Mouse (Mus musculus) myocyte (in vitro differentiated cells): ENCODE data around the gene Tmem100. TPM values are rescaled to one million over a fixed set of nuclear protein-coding genes. Genes with fewer than 3 reads are reported as not detected.
A peak's percentile ranks its signal among the peaks of the same experiment; 100 is the strongest.

Experiments
- H3K27me3 ChIP-seq: one replicate; pipeline ENCODE4 v1.6.1; 2011; ENCODE audit not compliant: control insufficient read depth, insufficient read depth, insufficient read length
- H3K36me3 ChIP-seq: one replicate; pipeline ENCODE4 v1.6.1; 2011; ENCODE audit not compliant: control insufficient read depth, insufficient read depth
- H3K4me2 ChIP-seq: one replicate; pipeline ENCODE4 v1.6.1; 2011; ENCODE audit warnings: low read depth, control low read depth
- H3K4me3 ChIP-seq: one replicate; pipeline ENCODE4 v1.5.1; 2011; ENCODE audit warnings: mild to moderate bottlenecking, control low read depth, moderate library complexity
- H3K79me2 ChIP-seq: one replicate; pipeline ENCODE4 v1.6.1; 2011; ENCODE audit not compliant: control insufficient read depth, insufficient read depth
- H3ac ChIP-seq: one replicate; pipeline ENCODE4 v1.6.1; 2011; ENCODE audit not compliant: control insufficient read depth, insufficient read length
- CEBPB ChIP-seq: IDR thresholded peaks from 2 replicates; pipeline ENCODE4 v1.6.1; 2011; ENCODE audit warnings: mild to moderate bottlenecking, moderate library complexity; ENCODE audit not compliant: poor library complexity, insufficient read depth, severe bottlenecking
- E2F4 ChIP-seq: IDR thresholded peaks from one replicate; pipeline ENCODE4 v1.6.1; 2011; ENCODE audit warnings: mild to moderate bottlenecking, control low read depth, moderate library complexity; ENCODE audit not compliant: insufficient read depth
- MAX ChIP-seq: IDR thresholded peaks from one replicate; pipeline ENCODE4 v1.6.1; 2011; ENCODE audit warnings: low read depth, mild to moderate bottlenecking, control low read depth
- MYOD1 ChIP-seq, 3 experiments: IDR thresholded peaks; one replicate each; pipeline ENCODE4 v1.6.1; 2011; ENCODE audit warnings: control low read depth in 2 of 3, low read depth in 2 of 3, mild to moderate bottlenecking in 2 of 3, moderate library complexity in 1 of 3; ENCODE audit not compliant: insufficient read length in 2 of 3, control insufficient read depth in 1 of 3
- MYOG ChIP-seq, 3 experiments: IDR thresholded peaks; one replicate each; pipeline ENCODE4 v1.6.1; 2011; ENCODE audit warnings: control low read depth in 2 of 3, low read depth in 2 of 3, mild to moderate bottlenecking in 2 of 3; ENCODE audit not compliant: insufficient read length in 2 of 3, control insufficient read depth in 1 of 3, insufficient read depth in 1 of 3
- POLR2A ChIP-seq: IDR thresholded peaks from one replicate; pipeline ENCODE4 v1.6.1; 2011; ENCODE audit warnings: low read depth, mild to moderate bottlenecking, control low read depth, moderate library complexity; ENCODE audit not compliant: insufficient read length
- POLR2AphosphoS2 ChIP-seq: IDR thresholded peaks from one replicate; pipeline ENCODE4 v1.6.1; 2011; ENCODE audit warnings: low read depth, control low read depth; ENCODE audit not compliant: insufficient read length
- REST ChIP-seq: IDR thresholded peaks from one replicate; pipeline ENCODE4 v1.6.1; 2011; ENCODE audit warnings: mild to moderate bottlenecking, control low read depth, moderate library complexity; ENCODE audit not compliant: insufficient read depth, insufficient read length
- SRF ChIP-seq: IDR thresholded peaks from one replicate; pipeline ENCODE4 v1.6.1; 2011; ENCODE audit warnings: low read depth; ENCODE audit not compliant: control insufficient read depth, insufficient read length
- TCF12 ChIP-seq: IDR thresholded peaks from one replicate; pipeline ENCODE4 v1.6.1; 2011; ENCODE audit warnings: mild to moderate bottlenecking, control low read depth; ENCODE audit not compliant: poor library complexity, insufficient read depth, severe bottlenecking
- TCF3 ChIP-seq: IDR thresholded peaks from one replicate; pipeline ENCODE4 v1.6.1; 2011; ENCODE audit warnings: low read depth, control low read depth; ENCODE audit not compliant: insufficient read length
- USF1 ChIP-seq: IDR thresholded peaks from one replicate; pipeline ENCODE4 v1.6.1; 2011; ENCODE audit warnings: low read depth, mild to moderate bottlenecking, control low read depth, moderate library complexity
- polyA plus RNA-seq: library from polyadenylated mRNA; unstranded; fragments of >200 nt; fragmentation: generic; extraction: Trizol; gene quantifications from one replicate; pipeline ENCODE4 v1.2.1, GENCODE M21; 2012; ENCODE audit warnings: missing spikeins

Tmem100 gene
- polyA plus RNA-seq, 1 experiment: not detected

- Histone ChIP-seq H3ac (no peak overlapping the region), H3K36me3 (no peaks in the 10 kb centered on the region), H3K27me3 (no peaks in the 10 kb centered on the region), H3K4me2 (peak overlapping the region; percentile 18), H3K4me3 (no peak overlapping the region), H3K79me2 (no peaks in the 10 kb centered on the region)
- TF ChIP-seq USF1: no peak
- TF ChIP-seq TCF3: no peak
- TF ChIP-seq POLR2AphosphoS2: no peak
- no peak for TF ChIP-seq MYOG (IDR thresholded peaks at IDR 0.05; ENCODE audit: control insufficient read depth in 1 of 3, insufficient read depth in 1 of 3, insufficient read length in 2 of 3, low read depth in 2 of 3)
- TF ChIP-seq E2F4: no peak
- no peak for TF ChIP-seq MYOD1 (IDR thresholded peaks at IDR 0.05; ENCODE audit: control insufficient read depth in 1 of 3, insufficient read length in 2 of 3, low read depth in 2 of 3)
- no peak for TF ChIP-seq SRF
- no peak for TF ChIP-seq MAX
- no peak for TF ChIP-seq CEBPB
- TF ChIP-seq REST: no peak
- TF ChIP-seq TCF12: no peak
- no peak for TF ChIP-seq POLR2A
Measured at GRCm38 (mm10) chr11:90033442-90033841, 3.3 kb downstream of the Tmem100 start.

GRCm38 (mm10) chr11:90034646-90035045 is 4.5 kb downstream of the Tmem100 start:
- no peak overlapping the region for H3K4me3 ChIP-seq
- H3K79me2 ChIP-seq: no peaks in the 10 kb centered on the region
- H3K36me3 ChIP-seq: no peaks in the 10 kb centered on the region
- no peak overlapping the region for H3K4me2 ChIP-seq
- no peak overlapping the region for H3ac ChIP-seq
- TF ChIP-seq E2F4 (no peak), CEBPB (no peak), TCF3 (no peak), MAX (no peak), TCF12 (no peak), POLR2A (no peak), REST (no peak), USF1 (no peak), MYOG (IDR thresholded peaks at IDR 0.05; ENCODE audit: control insufficient read depth in 1 of 3, insufficient read depth in 1 of 3, insufficient read length in 2 of 3, low read depth in 2 of 3) (no peak), SRF (no peak), POLR2AphosphoS2 (no peak), MYOD1 (IDR thresholded peaks at IDR 0.05; ENCODE audit: control insufficient read depth in 1 of 3, insufficient read length in 2 of 3, low read depth in 2 of 3) (no peak)
- no peaks in the 10 kb centered on the region for H3K27me3 ChIP-seq

GRCm38 (mm10) chr11:90035532-90035931 is 5.4 kb downstream of the Tmem100 start:
- no peak overlapping the region for H3K4me3 ChIP-seq
- no peaks in the 10 kb centered on the region for H3K36me3 ChIP-seq
- no peak overlapping the region for H3ac ChIP-seq
- TF ChIP-seq MYOG (IDR thresholded peaks at IDR 0.05; ENCODE audit: control insufficient read depth in 1 of 3, insufficient read depth in 1 of 3, insufficient read length in 2 of 3, low read depth in 2 of 3) (no peak), SRF (no peak), E2F4 (no peak), CEBPB (no peak)
- H3K79me2 ChIP-seq: no peaks in the 10 kb centered on the region
- H3K4me2 ChIP-seq: no peak overlapping the region
- H3K27me3 ChIP-seq: no peaks in the 10 kb centered on the region

- no peak for TF ChIP-seq CEBPB
- no peak for TF ChIP-seq MAX
- TF ChIP-seq TCF3: no peak
- no peak for TF ChIP-seq REST
- TF ChIP-seq SRF: no peak
- TF ChIP-seq MYOD1 (IDR thresholded peaks at IDR 0.05; ENCODE audit: control insufficient read depth in 1 of 3, insufficient read length in 2 of 3, low read depth in 2 of 3): no peak
- TF ChIP-seq TCF12: no peak
- no peak for TF ChIP-seq MYOG (IDR thresholded peaks at IDR 0.05; ENCODE audit: control insufficient read depth in 1 of 3, insufficient read depth in 1 of 3, insufficient read length in 2 of 3, low read depth in 2 of 3)
- H3K79me2 ChIP-seq: no peaks in the 10 kb centered on the region
- no peaks in the 10 kb centered on the region for H3K36me3 ChIP-seq
- H3ac ChIP-seq: no peak overlapping the region
- no peak overlapping the region for H3K4me2 ChIP-seq
- no peak overlapping the region for H3K4me3 ChIP-seq
- no peaks in the 10 kb centered on the region for H3K27me3 ChIP-seq
Measured at GRCm38 (mm10) chr11:90036416-90036815, 6.3 kb downstream of the Tmem100 start.

GRCm38 (mm10) chr11:90038022-90038421 is 7.9 kb downstream of the Tmem100 start:
- H3K79me2 ChIP-seq: no peaks in the 10 kb centered on the region
- no peak overlapping the region for H3ac ChIP-seq
- no peak for TF ChIP-seq POLR2AphosphoS2
- no peak for TF ChIP-seq CEBPB
- no peak for TF ChIP-seq POLR2A
- TF ChIP-seq MAX: no peak
- no peak for TF ChIP-seq E2F4
- TF ChIP-seq REST: no peak
- no peak for TF ChIP-seq MYOG (IDR thresholded peaks at IDR 0.05; ENCODE audit: control insufficient read depth in 1 of 3, insufficient read depth in 1 of 3, insufficient read length in 2 of 3, low read depth in 2 of 3)
- TF ChIP-seq MYOD1 (IDR thresholded peaks at IDR 0.05; ENCODE audit: control insufficient read depth in 1 of 3, insufficient read length in 2 of 3, low read depth in 2 of 3): no peak
- no peak for TF ChIP-seq USF1
- TF ChIP-seq SRF: no peak
- no peak for TF ChIP-seq TCF3
- TF ChIP-seq TCF12: no peak
- H3K27me3 ChIP-seq: no peaks in the 10 kb centered on the region
- no peak overlapping the region for H3K4me2 ChIP-seq
- H3K4me3 ChIP-seq: no peak overlapping the region
- H3K36me3 ChIP-seq: no peaks in the 10 kb centered on the region
